Mouse (Mus musculus) ES-E14 (cell line): ENCODE measurements around the gene Hrnr.

Source experiments
- HCFC1 ChIP-seq: IDR thresholded peaks from 2 replicates; pipeline ENCODE4 v1.6.1; 2012; ENCODE audit warnings: low read length, inconsistent platforms, borderline replicate concordance; ENCODE audit not compliant: insufficient read depth
- MAFK ChIP-seq: IDR thresholded peaks from 2 replicates; pipeline ENCODE4 v1.6.1; 2014; ENCODE audit warnings: mild to moderate bottlenecking, low read depth, low read length, inconsistent platforms; ENCODE audit not compliant: insufficient read depth
- ZC3H11A ChIP-seq: IDR thresholded peaks from 2 replicates; pipeline ENCODE4 v1.6.1; 2012; ENCODE audit warnings: low read depth, mild to moderate bottlenecking, inconsistent platforms, low read length, borderline replicate concordance
- ZNF384 ChIP-seq: IDR thresholded peaks from 2 replicates; pipeline ENCODE4 v1.6.1; 2012; ENCODE audit warnings: low read depth, low read length, inconsistent platforms

DNA sequence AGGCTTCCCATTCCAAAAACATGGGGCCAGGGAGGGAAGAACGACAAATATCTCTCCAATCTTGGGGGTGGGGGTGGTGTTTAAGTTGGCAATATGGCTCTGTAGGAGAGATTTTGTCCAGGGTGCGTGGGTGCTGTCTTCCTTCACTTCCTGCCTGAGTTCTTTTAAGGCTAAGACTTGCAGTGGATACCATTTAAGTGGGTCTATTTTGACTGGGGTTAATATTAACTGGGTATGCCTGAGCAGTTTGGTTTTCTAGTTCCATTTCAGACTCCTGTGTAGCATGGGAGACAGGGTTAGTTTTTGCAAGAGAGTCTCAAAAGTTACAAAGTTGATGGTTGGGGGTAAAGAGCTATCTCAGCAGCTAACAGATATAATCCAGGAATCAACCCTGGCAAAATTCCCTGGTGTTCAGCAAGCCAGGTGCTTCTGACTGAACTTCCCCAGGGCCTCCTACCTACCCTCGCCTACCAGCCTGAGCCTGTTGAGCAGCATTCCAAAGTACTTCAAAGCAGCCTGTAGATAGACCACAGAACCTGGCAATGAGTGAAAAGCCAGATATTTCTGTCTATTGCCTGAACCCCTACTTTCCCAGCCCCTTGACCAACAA is 47.5 kb downstream of the Hrnr start:
- TF ChIP-seq ZC3H11A (no peak), MAFK (no peak), ZNF384 (no peak), HCFC1 (no peak)
